Mouse (Mus musculus): Measurements from ENCODE around the gene G6pdx. TPM values are rescaled to one million over a fixed set of nuclear protein-coding genes. Genes with fewer than 3 reads are reported as not detected.

The G6pdx gene
- 1 to 10 TPM; 2.6 to 3.8 TPM for total RNA-seq (2021)
- long read RNA-seq, experiment 1, transcript G6pdx-201 (13 exons, 2,652 nt) = major isoform, 6 of 7 reads
- long read RNA-seq, experiment 1, partial matches to known transcripts = 1 of 7 reads
- long read RNA-seq, experiment 1, other reads (novel, unspliced or antisense) = 0 of 7 reads
- long read RNA-seq, experiment 2, partial matches to known transcripts = 0 of 1 reads
- long read RNA-seq, experiment 2, other reads (novel, unspliced or antisense) = 0 of 1 reads

GRCm38 (mm10) chrX:74428826-74429276 lies at the start of gene G6pdx:
TSS of gene G6pdx (minus strand) at chrX:74429194.
- peak; percentile 86 for DNase-seq (ENCODE audit: low spot score)

- peak; percentile 3 for DNase-seq (ENCODE audit: low spot score)
Measured at GRCm38 (mm10) chrX:74452773-74453172, 23.8 kb upstream of the G6pdx start.

- no peak for DNase-seq (ENCODE audit: low spot score)
Measured at GRCm38 (mm10) chrX:74451157-74451912, 22.3 kb upstream of the G6pdx start.

GRCm38 (mm10) chrX:74429290-74429821 lies 362 bp upstream of the G6pdx start:
- DNase-seq (ENCODE audit: low spot score) = peak; percentile 75

GRCm38 (mm10) chrX:74428146-74428825 lies 708 bp downstream of the G6pdx start:
- no peak for DNase-seq (ENCODE audit: low spot score)

GRCm38 (mm10) chrX:74427116-74427515 lies 1.9 kb downstream of the G6pdx start:
- no peak for DNase-seq (ENCODE audit: low spot score)

GRCm38 (mm10) chrX:74426256-74426655 lies 2.7 kb downstream of the G6pdx start:
- DNase-seq (ENCODE audit: low spot score) = no peak

GRCm38 (mm10) chrX:74425195-74425594 lies 3.8 kb downstream of the G6pdx start:
- DNase-seq (ENCODE audit: low spot score) = peak; percentile 19

GRCm38 (mm10) chrX:74424443-74424842 lies 4.6 kb downstream of the G6pdx start:
- DNase-seq (ENCODE audit: low spot score) = peak; percentile 21

- DNase-seq (ENCODE audit: low spot score) = peak; percentile 75
Measured at GRCm38 (mm10) chrX:74413377-74413776, 15.6 kb downstream of the G6pdx start.

- no peak for DNase-seq (ENCODE audit: low spot score)
Measured at GRCm38 (mm10) chrX:74408340-74408739, 20.7 kb downstream of the G6pdx start.

- no peak for DNase-seq (ENCODE audit: low spot score)
Measured at GRCm38 (mm10) chrX:74400136-74400535, 28.9 kb downstream of the G6pdx start.

- DNase-seq (ENCODE audit: low spot score) = peak; percentile 78
Measured at GRCm38 (mm10) chrX:74392535-74393443, 36.2 kb downstream of the G6pdx start, which contains the start of the genes Fam3a and Ikbkg. TSS of gene Fam3a (minus strand) at chrX:74393272. TSS of gene Ikbkg (plus strand) at chrX:74393290.

- DNase-seq (ENCODE audit: low spot score) = no peak
Measured at GRCm38 (mm10) chrX:74388153-74388552, 40.8 kb downstream of the G6pdx start.

GRCm38 (mm10) chrX:74384451-74384850 lies 44.5 kb downstream of the G6pdx start:
- DNase-seq (ENCODE audit: low spot score) = no peak

- peak; percentile 88 for DNase-seq (ENCODE audit: low spot score)
Measured at GRCm38 (mm10) chrX:74372888-74373549, 56.0 kb downstream of the G6pdx start, which contains the start of the genes Ubl4a and Slc10a3. TSS of gene Ubl4a (minus strand) at chrX:74373218. TSS of gene Slc10a3 (minus strand) at chrX:74373349.

GRCm38 (mm10) chrX:74368209-74368909 lies 60.6 kb downstream of the G6pdx start:
- DNase-seq (ENCODE audit: low spot score) = peak; percentile 68

GRCm38 (mm10) chrX:74367512-74367911 lies 61.5 kb downstream of the G6pdx start:
- DNase-seq (ENCODE audit: low spot score) = no peak
